Mouse (Mus musculus) spleen, adult 2 months (tissue): Measurements from ENCODE around the gene 4930539E08Rik. TPM values are rescaled to one million over a fixed set of nuclear protein-coding genes. Genes with fewer than 3 reads are reported as not detected.

Experiments
- DNase-seq, 2 experiments: peaks; one replicate each; pipeline versions ENCODE4 v3.0.0 to v3.0.0-alpha.2; 2012 to 2021; ENCODE audit warnings: low spot score in 2 of 2, low read depth in 1 of 2
- H3K27ac ChIP-seq: fragments of 200-500 bp; 2 replicates; pipeline ENCODE4 v1.5.1; 2012; ENCODE audit warnings: low read length, inconsistent platforms; ENCODE audit not compliant: insufficient read depth
- H3K27me3 ChIP-seq: fragments of 200-500 bp; 2 replicates; pipeline ENCODE4 v1.6.1; 2012; ENCODE audit warnings: mild to moderate bottlenecking, moderate library complexity, low read length, inconsistent platforms; ENCODE audit not compliant: control insufficient read depth, insufficient read depth
- H3K36me3 ChIP-seq: fragments of 200-500 bp; 2 replicates; pipeline ENCODE4 v1.6.1; 2012; ENCODE audit warnings: mild to moderate bottlenecking, low read length, inconsistent platforms; ENCODE audit not compliant: control insufficient read depth, insufficient read depth
- H3K4me1 ChIP-seq: fragments of 200-500 bp; 2 replicates; pipeline ENCODE4 v1.6.1; 2011; ENCODE audit warnings: inconsistent platforms; ENCODE audit not compliant: control insufficient read depth, insufficient read depth, insufficient read length
- H3K4me3 ChIP-seq: fragments of 200-500 bp; 2 replicates; pipeline ENCODE4 v1.5.1; 2011; ENCODE audit warnings: mild to moderate bottlenecking, inconsistent platforms; ENCODE audit not compliant: insufficient read depth, insufficient read length; ENCODE audit errors: extremely low read depth
- CTCF ChIP-seq: fragments of 200-500 bp; IDR thresholded peaks from 2 replicates; pipeline ENCODE4 v1.5.1; 2011; ENCODE audit warnings: mild to moderate bottlenecking, inconsistent platforms; ENCODE audit not compliant: insufficient read depth, insufficient read length, insufficient replicate concordance; ENCODE audit errors: extremely low read depth
- POLR2A ChIP-seq: fragments of 200-500 bp; IDR thresholded peaks from 2 replicates; pipeline ENCODE4 v1.6.1; 2011; ENCODE audit warnings: low read depth, low read length, inconsistent platforms
- WGBS: fragments of 180-500 bp; shearing (Covaris S2); methylation state at CpG from one replicate; pipeline ENCODE4 v1.1.7; 2018; 5-methylcytosine and 5-hydroxymethylcytosine counted together
- polyA plus RNA-seq: library from polyadenylated mRNA; depleted of rRNA; stranded (reverse); fragments of >200 nt; gene quantifications from 2 replicates; pipeline ENCODE4 v1.2.3, GENCODE M21; 2012

The 4930539E08Rik gene
- polyA plus RNA-seq, 1 experiment: 0.37 TPM

GRCm38 (mm10) chr17:28871831-28872230, 43.3 kb downstream of the 4930539E08Rik start:
- Histone ChIP-seq H3K4me3 (no peak overlapping the region), H3K4me1 (no peaks in the 10 kb centered on the region), H3K36me3 (no peaks in the 10 kb centered on the region), H3K27ac (no peak overlapping the region), H3K27me3 (no peaks in the 10 kb centered on the region)
- 78% methylated on average over 11 of the region's 11 CpGs for WGBS
- TF ChIP-seq CTCF: no peak
- no peak for TF ChIP-seq POLR2A
- DNase-seq: no peak

GRCm38 (mm10) chr17:28870435-28870834, 44.7 kb downstream of the 4930539E08Rik start:
- no peak for DNase-seq
- TF ChIP-seq CTCF (no peak), POLR2A (no peak)
- Histone ChIP-seq H3K27me3 (no peaks in the 10 kb centered on the region), H3K4me1 (no peaks in the 10 kb centered on the region), H3K27ac (no peak overlapping the region), H3K4me3 (no peak overlapping the region), H3K36me3 (no peaks in the 10 kb centered on the region)
- WGBS: 85% methylated on average over 5 of the region's 5 CpGs

GRCm38 (mm10) chr17:28869412-28870110, 45.6 kb downstream of the 4930539E08Rik start:
- Histone ChIP-seq H3K4me3 (no peak overlapping the region), H3K27me3 (no peaks in the 10 kb centered on the region), H3K4me1 (no peaks in the 10 kb centered on the region), H3K27ac (no peak overlapping the region), H3K36me3 (no peaks in the 10 kb centered on the region)
- 82% methylated on average over 9 of the region's 9 CpGs for WGBS
- no peak for DNase-seq
- TF ChIP-seq POLR2A: no peak
- TF ChIP-seq CTCF: no peak

GRCm38 (mm10) chr17:28867381-28867780, 47.7 kb downstream of the 4930539E08Rik start:
- Histone ChIP-seq H3K27ac (no peak overlapping the region), H3K36me3 (no peaks in the 10 kb centered on the region), H3K27me3 (no peaks in the 10 kb centered on the region), H3K4me1 (no peaks in the 10 kb centered on the region), H3K4me3 (no peak overlapping the region)
- no peak for DNase-seq
- TF ChIP-seq CTCF (no peak), POLR2A (no peak)
- 59% methylated on average over 4 of the region's 4 CpGs for WGBS

- H3K4me1 ChIP-seq: no peaks in the 10 kb centered on the region
- H3K36me3 ChIP-seq: no peaks in the 10 kb centered on the region
- H3K27ac ChIP-seq: no peak overlapping the region
- TF ChIP-seq POLR2A: no peak
- no peak for TF ChIP-seq CTCF
- DNase-seq: no peak
- no peak overlapping the region for H3K4me3 ChIP-seq
- H3K27me3 ChIP-seq: no peaks in the 10 kb centered on the region
Observed at GRCm38 (mm10) chr17:28866921-28867320, 48.2 kb downstream of the 4930539E08Rik start.

GRCm38 (mm10) chr17:28864464-28864863, 50.7 kb downstream of the 4930539E08Rik start:
- Histone ChIP-seq H3K27ac (no peak overlapping the region), H3K27me3 (no peaks in the 10 kb centered on the region), H3K4me3 (no peak overlapping the region), H3K4me1 (no peaks in the 10 kb centered on the region), H3K36me3 (no peaks in the 10 kb centered on the region)
- 85% methylated on average over 6 of the region's 6 CpGs for WGBS
- DNase-seq: no peak
- TF ChIP-seq POLR2A (no peak), CTCF (no peak)

- Histone ChIP-seq H3K4me3 (no peak overlapping the region), H3K36me3 (no peaks in the 10 kb centered on the region), H3K27ac (no peak overlapping the region), H3K27me3 (no peaks in the 10 kb centered on the region), H3K4me1 (no peaks in the 10 kb centered on the region)
- no peak for DNase-seq
- TF ChIP-seq CTCF (no peak), POLR2A (no peak)
- WGBS: 61% methylated on average over 7 of the region's 7 CpGs
Observed at GRCm38 (mm10) chr17:28863926-28864325, 51.2 kb downstream of the 4930539E08Rik start.
